Mouse (Mus musculus) intestine, embryonic 14.5 days (tissue): ENCODE results near the gene Trim7. TPM values are rescaled to one million over a fixed set of nuclear protein-coding genes. Genes with fewer than 3 reads are reported as not detected.

ENCODE experiments used
- ATAC-seq: fragments of 200-750 bp; cut with Nextera tagmentation; replicated peaks from 2 replicates; pipeline ENCODE4 v1.8.0; 2017; ENCODE audit warnings: low read depth, moderate number of reproducible peaks, moderate TSS enrichment, moderate library complexity; ENCODE audit not compliant: low FRiP score, low TSS enrichment
- DNase-seq: peaks from one replicate; pipeline ENCODE4 v3.0.0-alpha.2; 2018; ENCODE audit warnings: low spot score
- H3K27ac ChIP-seq: fragments of 300-500 bp; sonication (generic); 2 replicates; pipeline ENCODE4 v1.5.1; 2014; ENCODE audit warnings: low read depth, mild to moderate bottlenecking, control low read depth
- H3K27me3 ChIP-seq: fragments of 300-500 bp; sonication (generic); replicated peaks from 2 replicates; pipeline ENCODE4 v1.6.1; 2014; ENCODE audit warnings: low read length, control low read depth; ENCODE audit not compliant: control insufficient read depth, insufficient read depth
- H3K36me3 ChIP-seq: fragments of 300-500 bp; sonication (generic); 2 replicates; pipeline ENCODE4 v1.6.1; 2014; ENCODE audit warnings: low read length, control low read depth; ENCODE audit not compliant: control insufficient read depth, insufficient read depth
- H3K4me1 ChIP-seq: fragments of 300-500 bp; sonication (generic); replicated peaks from 2 replicates; pipeline ENCODE4 v1.6.1; 2014; ENCODE audit warnings: low read length, control low read depth, mixed read lengths; ENCODE audit not compliant: control insufficient read depth, insufficient read depth
- H3K4me2 ChIP-seq: fragments of 300-500 bp; sonication (generic); 2 replicates; pipeline ENCODE4 v1.6.1; 2014; ENCODE audit warnings: low read length
- H3K4me3 ChIP-seq: fragments of 300-500 bp; sonication (generic); 2 replicates; pipeline ENCODE4 v1.5.1; 2014; ENCODE audit warnings: low read depth, low read length, control low read depth, mixed read lengths
- H3K9ac ChIP-seq: fragments of 300-500 bp; sonication (generic); 2 replicates; pipeline ENCODE4 v1.6.1; 2014; ENCODE audit warnings: mild to moderate bottlenecking, low read length
- H3K9me3 ChIP-seq: fragments of 300-500 bp; sonication (generic); 2 replicates; pipeline ENCODE4 v1.6.1; 2016; ENCODE audit warnings: low read length, control low read depth; ENCODE audit not compliant: control insufficient read depth
- WGBS: fragments of 180-500 bp; shearing (Covaris S2); extraction: QIAGEN DNeasy Blood & Tissue Kit; methylation state at CpG from one replicate; pipeline ENCODE4 v1.1.7; 2014; 5-methylcytosine and 5-hydroxymethylcytosine counted together
- polyA plus RNA-seq: library from polyadenylated mRNA; unstranded; fragments of >200 nt; fragmentation: Nextera tagmentation; extraction: Ambion mirVana; gene quantifications from 2 replicates; pipeline ENCODE4 v1.2.1, GENCODE M21; 2014

Trim7 gene
- polyA plus RNA-seq, 1 experiment from 2014 or later: 1.4 TPM

- peak; percentile 73 for ATAC-seq
- Histone ChIP-seq H3K4me2 (peak overlapping the region; percentile 67), H3K27ac (0 out of 2 replicates have a peak overlapping the region, but pooled peaks have one; percentile 16), H3K9me3 (0 out of 2 replicates have a peak, but pooled peaks cover 2% of the 10 kb centered on the region), H3K36me3 (no peaks in the 10 kb centered on the region), H3K4me1 (peaks cover 12% of the 10 kb centered on the region; the same call in 1 of the 2 replicates), H3K27me3 (0 out of 2 replicates have a peak, but pooled peaks cover 5% of the 10 kb centered on the region), H3K9ac (peak overlapping the region; percentile 44), H3K4me3 (peak overlapping the region; percentile 56)
- peak; percentile 99 for DNase-seq
- under 1% methylated on average over 31 of the region's 31 CpGs for WGBS
Observed at GRCm38 (mm10) chr11:48853474-48854180, 27.7 kb downstream of the Trim7 start.

DNA sequence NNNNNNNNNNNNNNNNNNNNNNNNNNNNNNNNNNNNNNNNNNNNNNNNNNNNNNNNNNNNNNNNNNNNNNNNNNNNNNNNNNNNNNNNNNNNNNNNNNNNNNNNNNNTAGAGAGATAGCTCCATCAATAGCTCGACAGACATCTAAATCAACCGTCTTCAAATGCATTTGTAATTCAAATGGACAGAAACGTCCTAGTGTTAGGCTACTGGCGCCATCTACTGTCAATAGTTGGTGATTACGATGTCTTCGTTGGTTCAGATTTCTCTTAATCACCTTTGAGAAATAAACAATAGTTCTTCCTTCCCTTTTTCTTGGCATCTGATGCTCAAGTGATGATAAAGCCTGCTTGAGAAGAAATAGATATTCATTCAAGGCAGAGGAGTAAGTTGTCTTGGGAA, 33.1 kb downstream of the Trim7 start:
- whole genome bisulfite sequencing: under 1% methylated on average over 6 of the region's 6 CpGs

DNA sequence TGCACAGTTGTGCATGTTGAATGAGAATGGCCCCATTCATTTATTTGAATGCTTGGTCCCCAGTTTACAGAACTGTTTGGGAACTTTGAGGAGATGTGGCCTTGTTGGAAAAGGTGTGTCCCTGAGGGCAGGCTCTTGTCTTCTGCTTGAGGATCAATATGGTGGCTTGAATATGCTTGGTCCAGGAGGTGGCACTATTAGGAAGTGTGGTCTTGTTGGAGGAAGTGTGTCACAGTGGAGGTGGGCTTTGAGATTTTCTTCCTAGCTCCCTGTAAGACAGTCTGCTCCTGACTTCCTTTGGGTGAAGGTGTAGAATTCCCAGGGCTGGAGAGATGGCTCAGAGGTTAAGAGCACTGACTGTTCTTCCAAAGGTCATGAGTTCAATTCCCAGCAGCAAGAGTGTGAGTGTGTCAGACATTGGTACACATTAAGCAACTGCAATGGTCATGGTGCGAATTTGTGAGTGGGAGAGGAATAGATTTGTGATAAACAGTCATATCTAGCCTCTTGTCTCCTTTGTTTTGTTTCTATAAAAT, 36.9 kb downstream of the Trim7 start:
- ATAC-seq (no peak), DNase-seq (no peak)
- Histone ChIP-seq H3K9ac (no peak overlapping the region), H3K27me3 (no peaks in the 10 kb centered on the region), H3K4me1 (no peaks in the 10 kb centered on the region), H3K36me3 (peaks cover 16% of the 10 kb centered on the region; the same call in 1 of the 2 replicates), H3K4me2 (no peak overlapping the region), H3K27ac (no peak overlapping the region), H3K4me3 (no peak overlapping the region), H3K9me3 (no peaks in the 10 kb centered on the region)
- WGBS: 84% methylated on average over 1 of the region's 1 CpGs

More for the DNA sequence above, 33.1 kb downstream of the Trim7 start:
- H3K27me3 ChIP-seq: no peaks in the 10 kb centered on the region
- no peak overlapping the region for H3K4me3 ChIP-seq
- H3K4me2 ChIP-seq: peak overlapping the region; percentile 67
- no peaks in the 10 kb centered on the region for H3K36me3 ChIP-seq
- peaks cover 11% of the 10 kb centered on the region; the same call in 1 of the 2 replicates for H3K4me1 ChIP-seq
- H3K9me3 ChIP-seq: no peaks in the 10 kb centered on the region
- H3K9ac ChIP-seq: no peak overlapping the region
- ATAC-seq (no peak), DNase-seq (no peak)
- no peak overlapping the region for H3K27ac ChIP-seq

- Histone ChIP-seq H3K4me3 (no peak overlapping the region), H3K36me3 (peaks cover 16% of the 10 kb centered on the region; the same call in 1 of the 2 replicates), H3K4me2 (no peak overlapping the region), H3K9ac (no peak overlapping the region), H3K27ac (no peak overlapping the region), H3K4me1 (peaks cover 3% of the 10 kb centered on the region; the same call in 1 of the 2 replicates), H3K27me3 (no peaks in the 10 kb centered on the region), H3K9me3 (no peaks in the 10 kb centered on the region)
- ATAC-seq (no peak), DNase-seq (no peak)
- WGBS: 87% methylated on average over 3 of the region's 3 CpGs
Observed at GRCm38 (mm10) chr11:48863808-48864207, 37.9 kb downstream of the Trim7 start.

- H3K27ac ChIP-seq: no peak overlapping the region
- DNase-seq (no peak), ATAC-seq (no peak)
- no peak overlapping the region for H3K9ac ChIP-seq
- H3K36me3 ChIP-seq: peaks cover 16% of the 10 kb centered on the region; the same call in 1 of the 2 replicates
- no peak overlapping the region for H3K4me2 ChIP-seq
- H3K4me1 ChIP-seq: peaks cover 17% of the 10 kb centered on the region
- no peaks in the 10 kb centered on the region for H3K27me3 ChIP-seq
- WGBS: 95% methylated on average over 9 of the region's 9 CpGs
- H3K4me3 ChIP-seq: no peak overlapping the region
- H3K9me3 ChIP-seq: no peaks in the 10 kb centered on the region
Observed at GRCm38 (mm10) chr11:48866481-48866880, 40.5 kb downstream of the Trim7 start.

DNA sequence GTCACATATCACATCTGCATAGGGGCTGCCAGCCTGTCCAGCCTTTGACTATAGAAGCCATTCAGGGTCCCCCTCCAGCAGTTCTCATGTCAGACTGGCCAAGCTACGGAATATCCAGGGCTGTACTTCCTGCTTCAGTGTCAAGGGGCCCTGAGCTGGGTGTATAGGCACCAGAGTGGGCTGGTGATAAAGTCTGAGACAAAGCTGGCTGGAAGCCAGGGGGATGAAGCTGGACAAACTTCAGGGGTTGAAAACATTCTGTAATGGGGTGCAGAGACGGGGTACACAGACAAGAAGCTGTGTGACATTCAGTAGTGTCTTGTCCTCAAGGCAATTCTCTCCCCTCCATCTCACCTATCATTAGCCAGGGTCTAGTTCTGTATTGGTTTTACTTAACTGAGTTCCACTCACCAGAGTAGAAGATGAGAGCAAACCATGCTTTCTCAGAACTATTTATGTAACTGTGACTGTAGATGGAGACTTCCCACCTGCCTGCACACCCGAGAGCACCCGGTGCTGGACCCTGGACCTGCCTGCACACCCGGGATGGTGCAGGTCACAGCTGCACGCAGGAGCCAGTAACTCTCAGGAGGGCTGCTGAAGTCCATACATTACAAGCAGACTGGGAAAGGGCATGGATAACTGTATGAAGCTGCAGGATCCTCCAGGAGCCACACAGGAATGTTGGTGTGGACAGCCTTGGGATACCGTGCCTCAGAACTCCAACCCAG, 43.6 kb downstream of the Trim7 start:
- H3K4me1 ChIP-seq: peaks cover 31% of the 10 kb centered on the region
- H3K9ac ChIP-seq: peak overlapping the region; percentile 27; the same call in 1 of the 2 replicates
- no peak for DNase-seq
- H3K4me2 ChIP-seq: peak overlapping the region; percentile 73
- peak overlapping the region; percentile 54; the same call in 1 of the 2 replicates for H3K27ac ChIP-seq
- no peak; the same call in 1 of the 2 replicates for ATAC-seq
- H3K36me3 ChIP-seq: peaks cover 16% of the 10 kb centered on the region; the same call in 1 of the 2 replicates
- H3K27me3 ChIP-seq: no peaks in the 10 kb centered on the region
- no peaks in the 10 kb centered on the region for H3K9me3 ChIP-seq
- 42% methylated on average over 7 of the region's 7 CpGs for WGBS
- H3K4me3 ChIP-seq: peak overlapping the region; percentile 49

DNA sequence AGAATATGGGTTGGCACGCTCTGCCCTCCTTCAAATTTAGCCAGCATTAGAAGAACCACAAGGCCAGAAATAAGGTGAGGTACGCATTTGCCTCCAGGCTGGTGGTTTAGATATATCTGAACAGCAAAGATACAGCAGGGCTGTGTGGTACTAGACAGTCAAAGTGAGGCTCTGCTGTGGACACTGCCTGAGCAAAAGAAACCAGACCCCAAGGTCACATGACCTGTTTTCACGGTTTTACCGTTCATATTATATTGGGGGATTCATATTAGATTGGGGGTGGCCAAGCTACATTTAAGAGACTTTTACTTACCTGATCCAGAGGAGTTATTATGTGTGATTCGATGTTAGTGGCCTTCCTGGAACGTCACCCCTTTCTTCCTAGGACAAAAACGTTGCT, 44.8 kb downstream of the Trim7 start:
- Histone ChIP-seq H3K9me3 (no peaks in the 10 kb centered on the region), H3K36me3 (peaks cover 9% of the 10 kb centered on the region; the same call in 1 of the 2 replicates), H3K4me2 (peak overlapping the region; percentile 73), H3K27me3 (no peaks in the 10 kb centered on the region), H3K4me3 (peak overlapping the region; percentile 49), H3K4me1 (peaks cover 31% of the 10 kb centered on the region), H3K27ac (peak overlapping the region; percentile 82), H3K9ac (peak overlapping the region; percentile 66)
- DNase-seq (no peak), ATAC-seq (no peak)
- WGBS: 24% methylated on average over 7 of the region's 7 CpGs

GRCm38 (mm10) chr11:48871201-48871772, 45.3 kb downstream of the Trim7 start, which contains the start of gene Irgm1:
Gene Irgm1 (minus strand): TSS chr11:48871683.
- Histone ChIP-seq H3K27me3 (no peaks in the 10 kb centered on the region), H3K9me3 (no peaks in the 10 kb centered on the region), H3K4me3 (peak within 1 kb of the TSS; percentile 49), H3K4me1 (peaks cover 31% of the 10 kb centered on the region), H3K9ac (peak within 1 kb of the TSS; percentile 66), H3K36me3 (peaks cover 4% of the 10 kb centered on the region; the same call in 1 of the 2 replicates), H3K27ac (peak within 1 kb of the TSS; percentile 82), H3K4me2 (peak within 1 kb of the TSS; percentile 73)
- under 1% methylated on average over 19 of the region's 19 CpGs for WGBS
- DNase-seq (peak; percentile 87), ATAC-seq (peak; percentile 20; the same call in 1 of the 2 replicates)
